Mouse (Mus musculus): Measurements from ENCODE around the gene Plscr1.

Plscr1 gene

DNA sequence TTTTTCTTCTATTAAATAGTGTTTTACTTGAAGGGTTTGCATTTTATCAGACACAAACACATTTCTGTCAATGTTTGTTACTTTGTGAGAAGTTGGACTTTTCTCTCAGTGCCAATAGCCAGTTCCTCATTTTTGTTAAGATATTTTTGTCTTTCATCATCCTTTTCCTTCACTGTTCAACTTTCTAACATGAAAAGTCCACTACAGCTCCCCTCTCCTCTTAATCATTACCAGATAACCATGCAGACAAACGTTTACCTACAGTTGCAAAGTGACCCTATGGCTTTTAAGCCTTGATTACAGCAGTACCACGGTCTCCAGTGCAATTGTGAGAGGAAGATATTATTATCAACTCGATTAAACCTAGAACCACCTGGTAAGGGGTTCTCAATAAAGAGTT, 51.7 kb downstream of the Plscr1 start:
- no peak for DNase-seq (ENCODE audit: low read depth, low spot score)

DNA sequence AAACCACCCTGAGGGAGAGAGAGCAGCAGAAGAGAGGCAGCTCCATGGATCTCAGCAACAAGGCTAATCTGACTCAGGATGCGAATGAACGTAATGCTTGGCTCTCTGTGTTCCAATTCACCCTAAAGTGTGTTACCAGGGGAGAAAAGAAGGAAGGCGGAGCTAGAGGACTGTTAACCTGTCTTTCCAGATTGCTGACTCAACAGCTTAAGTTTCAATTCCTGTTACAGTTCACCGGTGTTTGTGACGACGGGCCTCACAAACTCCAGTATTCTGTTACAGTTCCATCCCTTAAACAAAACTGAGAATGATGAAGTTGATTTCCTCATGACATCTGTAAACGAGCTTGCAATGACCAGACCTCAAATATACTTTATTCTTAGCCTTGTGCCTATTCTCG, 55.5 kb downstream of the Plscr1 start:
- no peak for DNase-seq (ENCODE audit: low read depth, low spot score)

DNA sequence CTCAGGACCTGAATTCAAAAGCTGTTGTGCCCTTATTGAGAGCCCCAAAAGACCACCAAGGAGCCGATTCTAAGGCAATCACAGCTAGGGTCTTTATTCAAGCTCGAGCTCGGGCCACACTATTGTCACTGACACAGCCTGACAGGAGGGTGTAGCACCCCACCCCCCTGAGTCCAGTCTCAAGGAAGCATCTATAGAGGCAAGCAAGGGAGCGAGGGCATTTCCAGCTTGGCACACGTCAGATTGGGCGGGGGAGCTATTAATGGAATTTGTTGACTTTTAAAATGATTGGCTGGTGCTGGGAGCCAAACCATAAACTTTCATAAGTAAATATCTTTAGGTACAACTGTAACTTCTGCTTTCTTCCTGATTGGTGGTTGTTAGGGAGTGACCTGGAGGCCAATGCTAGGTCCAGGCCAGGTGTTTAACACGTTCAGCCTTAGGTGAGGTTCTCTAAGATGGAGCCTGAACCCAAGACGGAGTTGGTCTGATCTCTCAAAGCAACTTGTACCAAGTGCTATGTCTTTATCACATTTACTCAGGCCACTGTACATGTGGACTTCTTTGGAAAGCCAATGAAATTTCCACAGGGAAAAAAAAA, 56.2 kb downstream of the Plscr1 start:
- DNase-seq (ENCODE audit: low read depth, low spot score) = no peak

DNA sequence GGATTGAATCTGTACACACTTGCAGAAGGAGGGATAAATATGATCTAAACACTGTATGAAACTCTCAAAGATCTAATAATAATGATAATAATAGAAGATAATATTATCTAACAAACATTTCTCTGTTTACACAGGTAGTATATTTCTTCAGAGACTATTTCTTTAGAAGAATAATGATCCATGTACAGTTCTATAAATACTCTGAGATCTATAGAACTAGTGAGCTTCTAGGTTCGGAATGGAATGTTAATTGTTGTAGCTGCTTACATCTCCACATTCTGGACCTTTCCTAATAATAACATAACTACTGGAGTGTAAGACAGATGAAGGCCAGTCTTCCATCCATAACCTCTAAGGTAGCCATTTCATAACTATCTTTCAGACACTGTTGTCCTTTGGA, 59.5 kb downstream of the Plscr1 start, which contains the start of gene 1700057G04Rik:
1700057G04Rik (plus strand) TSS at position 301 of the 400 bp plus-strand sequence.
- no peak for DNase-seq (ENCODE audit: low read depth, low spot score)

DNA sequence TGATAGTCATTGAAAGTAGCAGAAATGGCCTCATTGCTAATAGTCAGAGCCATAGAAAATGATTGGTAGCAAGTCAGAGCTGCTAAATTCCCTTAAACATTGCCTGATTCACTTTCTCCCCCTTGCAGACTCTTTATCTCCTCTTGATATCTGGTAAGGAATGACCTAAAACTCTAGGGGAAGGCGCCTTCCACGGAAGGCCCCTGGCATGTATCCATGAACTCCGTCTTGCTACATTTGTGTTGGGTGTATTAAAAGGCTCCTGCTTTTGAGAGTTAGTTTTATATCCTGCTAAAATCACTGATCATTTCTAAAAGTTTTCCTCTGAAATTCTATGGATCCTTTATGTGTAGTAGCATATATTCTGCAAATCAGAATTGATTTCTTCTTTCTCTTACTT, 67.2 kb downstream of the Plscr1 start:
- DNase-seq (ENCODE audit: low read depth, low spot score) = no peak

Data from embryo, embryonic 11.5 days (tissue).